Mouse (Mus musculus): ENCODE measurements around the gene Pik3c2b. TPM values are rescaled to one million over a fixed set of nuclear protein-coding genes. Genes with fewer than 3 reads are reported as not detected.
A peak's percentile ranks its signal among the peaks of the same experiment; 100 is the strongest.

Gene Pik3c2b
- polyA plus RNA-seq, 1 experiment = 38.2 TPM

- TF ChIP-seq POLR2A (IDR thresholded peaks at IDR 0.05; ENCODE audit: insufficient read depth, low read depth, low read length) = no peak
- TF ChIP-seq CTCF (IDR thresholded peaks at IDR 0.05; ENCODE audit: insufficient read depth, low read depth, low read length) = no peak
- 83% methylated on average over 6 of the region's 6 CpGs for WGBS
- H3K4me1 ChIP-seq (ENCODE audit: control insufficient read depth, insufficient read depth, low read length) = peaks cover 2% of the 10 kb centered on the region; the same call in 1 of the 2 replicates
- H3K27ac ChIP-seq (ENCODE audit: insufficient read depth, low read depth, low read length) = no peak overlapping the region
- H3K4me3 ChIP-seq (ENCODE audit: insufficient read depth, low read depth, low read length) = no peak overlapping the region
Measured at GRCm38 (mm10) chr1:133090641-133091040, 45.2 kb downstream of the Pik3c2b start.

DNA sequence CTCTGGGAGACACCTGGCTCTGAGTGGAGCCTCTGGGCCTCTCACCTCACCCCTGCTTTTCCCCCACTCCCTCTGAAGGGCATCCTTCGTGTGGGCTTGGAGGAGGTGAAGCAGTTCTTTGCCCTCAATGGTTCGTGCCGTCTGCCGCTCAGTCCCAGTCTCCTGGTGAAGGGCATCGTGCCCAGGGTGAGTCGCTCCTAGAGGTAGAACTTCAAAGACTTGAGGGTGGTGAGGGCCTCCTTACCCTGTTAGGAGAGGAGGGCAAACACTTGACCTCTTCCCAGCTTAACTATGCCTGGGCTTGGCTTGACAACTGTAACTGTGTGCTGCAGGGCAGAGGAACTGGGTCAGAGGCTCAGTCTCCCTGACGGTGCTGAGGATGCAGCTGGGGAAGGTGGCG, 46.0 kb downstream of the Pik3c2b start:
- Histone ChIP-seq H3K27ac (ENCODE audit: insufficient read depth, low read depth, low read length) (no peak overlapping the region), H3K4me3 (ENCODE audit: insufficient read depth, low read depth, low read length) (no peak overlapping the region), H3K4me1 (ENCODE audit: control insufficient read depth, insufficient read depth, low read length) (peaks cover 2% of the 10 kb centered on the region; the same call in 1 of the 2 replicates)
- TF ChIP-seq CTCF (IDR thresholded peaks at IDR 0.05; ENCODE audit: insufficient read depth, low read depth, low read length) = no peak
- no peak for TF ChIP-seq POLR2A (IDR thresholded peaks at IDR 0.05; ENCODE audit: insufficient read depth, low read depth, low read length)
- WGBS = 85% methylated on average over 8 of the region's 8 CpGs

DNA sequence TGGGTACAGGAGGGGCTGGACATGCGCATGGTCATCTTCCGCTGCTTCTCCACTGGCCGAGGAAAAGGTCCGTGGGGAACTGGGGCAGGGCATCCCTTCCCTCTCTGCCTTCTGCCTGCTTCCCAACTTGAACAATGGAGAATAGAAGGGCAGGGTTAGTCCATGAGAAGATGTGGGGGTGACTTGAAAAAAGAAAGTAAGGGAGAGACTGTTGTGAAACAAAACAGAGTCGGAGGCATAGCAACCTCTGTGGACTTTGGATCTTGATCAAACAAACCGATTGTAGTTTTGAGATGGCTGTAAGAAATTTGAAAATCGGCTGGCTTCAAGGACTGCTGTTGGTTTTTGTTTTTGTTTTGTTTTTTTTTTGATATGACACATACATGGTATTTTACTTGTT, 48.3 kb downstream of the Pik3c2b start:
- H3K27ac ChIP-seq (ENCODE audit: insufficient read depth, low read depth, low read length) = no peak overlapping the region
- H3K4me1 ChIP-seq (ENCODE audit: control insufficient read depth, insufficient read depth, low read length) = no peaks in the 10 kb centered on the region
- 89% methylated on average over 7 of the region's 7 CpGs for WGBS
- H3K4me3 ChIP-seq (ENCODE audit: insufficient read depth, low read depth, low read length) = no peak overlapping the region
- TF ChIP-seq CTCF (IDR thresholded peaks at IDR 0.05; ENCODE audit: insufficient read depth, low read depth, low read length) = no peak
- no peak for TF ChIP-seq POLR2A (IDR thresholded peaks at IDR 0.05; ENCODE audit: insufficient read depth, low read depth, low read length)

DNA sequence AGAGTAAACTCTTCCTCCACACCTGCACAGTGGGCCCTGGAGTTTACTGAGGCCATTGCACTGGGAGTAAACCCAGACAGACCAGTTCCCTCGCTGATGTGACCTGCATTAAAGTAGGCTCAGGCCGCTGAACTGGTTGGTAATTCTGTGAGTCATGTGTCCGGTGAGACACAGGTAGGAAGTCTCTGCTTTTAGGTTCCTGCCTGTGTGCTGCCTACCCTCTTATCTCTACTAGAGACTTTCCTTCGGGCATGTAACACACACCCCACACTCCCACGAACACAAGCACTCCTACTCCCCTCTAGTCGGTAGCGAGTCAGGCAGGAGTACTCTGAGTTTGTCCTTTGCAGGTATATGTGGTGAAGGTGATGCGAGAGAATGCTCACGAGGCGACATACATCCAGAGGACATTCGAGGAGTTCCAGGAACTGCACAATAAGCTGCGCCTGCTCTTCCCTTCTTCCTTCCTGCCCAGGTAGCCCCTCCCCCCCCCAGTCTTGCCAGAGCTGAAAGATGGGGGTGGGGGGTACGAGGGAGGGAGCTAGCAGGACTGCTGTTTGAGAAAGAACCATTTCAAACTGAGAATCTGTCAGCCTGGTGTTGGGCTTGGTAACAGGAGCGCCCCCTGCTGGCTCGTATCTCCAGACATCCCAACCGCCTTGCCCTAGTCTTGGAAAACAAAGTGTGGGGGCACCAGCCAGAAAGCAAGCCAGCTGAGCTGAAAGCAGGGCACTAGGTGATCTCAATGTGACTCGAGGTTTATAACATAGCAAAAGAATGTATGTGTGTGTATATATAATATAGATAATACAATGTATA, 55.7 kb downstream of the Pik3c2b start:
- TF ChIP-seq POLR2A (IDR thresholded peaks at IDR 0.05; ENCODE audit: insufficient read depth, low read depth, low read length) (no peak), CTCF (IDR thresholded peaks at IDR 0.05; ENCODE audit: insufficient read depth, low read depth, low read length) (peak; percentile 79)
- Histone ChIP-seq H3K4me1 (ENCODE audit: control insufficient read depth, insufficient read depth, low read length) (peaks cover 4% of the 10 kb centered on the region), H3K27ac (ENCODE audit: insufficient read depth, low read depth, low read length) (no peak overlapping the region), H3K4me3 (ENCODE audit: insufficient read depth, low read depth, low read length) (no peak overlapping the region)
- 43% methylated on average over 17 of the region's 17 CpGs for WGBS

DNA sequence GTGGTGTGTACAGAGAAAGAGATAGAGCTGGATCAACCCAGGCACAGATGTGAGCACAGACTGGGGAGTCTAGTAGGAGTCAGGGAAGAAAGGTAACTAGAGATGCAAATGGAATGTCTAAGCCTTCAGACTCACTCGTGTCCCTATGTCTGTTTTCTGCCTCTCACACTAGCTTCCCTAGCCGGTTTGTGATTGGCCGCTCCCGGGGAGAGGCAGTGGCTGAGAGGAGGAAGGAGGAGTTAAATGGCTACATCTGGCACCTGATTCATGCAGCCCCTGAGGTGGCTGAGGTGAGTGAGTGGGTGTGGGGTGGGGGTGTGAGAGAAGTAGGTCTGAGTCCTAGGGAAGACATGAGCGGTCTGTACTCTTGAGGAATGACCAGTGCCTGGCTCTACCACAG, 56.6 kb downstream of the Pik3c2b start:
- Histone ChIP-seq H3K4me1 (ENCODE audit: control insufficient read depth, insufficient read depth, low read length) (peaks cover 4% of the 10 kb centered on the region), H3K27ac (ENCODE audit: insufficient read depth, low read depth, low read length) (no peak overlapping the region), H3K4me3 (ENCODE audit: insufficient read depth, low read depth, low read length) (no peak overlapping the region)
- WGBS = 80% methylated on average over 5 of the region's 5 CpGs
- no peak for TF ChIP-seq CTCF (IDR thresholded peaks at IDR 0.05; ENCODE audit: insufficient read depth, low read depth, low read length)
- no peak for TF ChIP-seq POLR2A (IDR thresholded peaks at IDR 0.05; ENCODE audit: insufficient read depth, low read depth, low read length)

DNA sequence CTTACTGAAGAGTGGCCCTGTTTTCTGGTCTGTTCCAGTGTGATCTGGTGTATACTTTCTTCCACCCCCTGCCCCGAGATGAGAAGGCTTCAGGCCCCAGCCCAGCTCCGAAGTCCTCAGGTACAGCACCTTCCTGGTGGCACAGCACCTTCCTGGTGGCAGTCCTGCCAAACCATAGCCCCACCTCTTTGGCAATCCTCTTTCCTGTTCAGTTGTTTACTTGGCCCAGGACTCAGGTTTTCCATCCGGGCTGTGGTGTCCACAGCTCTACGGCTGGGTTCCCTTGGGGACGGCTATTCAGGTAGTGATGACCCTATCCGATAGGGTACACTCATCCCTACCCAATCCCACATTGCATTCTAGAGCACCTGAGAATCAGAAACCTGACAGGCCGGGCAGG, 57.8 kb downstream of the Pik3c2b start:
- no peak for TF ChIP-seq CTCF (IDR thresholded peaks at IDR 0.05; ENCODE audit: insufficient read depth, low read depth, low read length)
- no peak overlapping the region for H3K27ac ChIP-seq (ENCODE audit: insufficient read depth, low read depth, low read length)
- WGBS = 90% methylated on average over 7 of the region's 7 CpGs
- H3K4me3 ChIP-seq (ENCODE audit: insufficient read depth, low read depth, low read length) = no peak overlapping the region
- H3K4me1 ChIP-seq (ENCODE audit: control insufficient read depth, insufficient read depth, low read length) = peaks cover 4% of the 10 kb centered on the region

- H3K4me1 ChIP-seq (ENCODE audit: control insufficient read depth, insufficient read depth, low read length) = peaks cover 4% of the 10 kb centered on the region
- no peak overlapping the region for H3K4me3 ChIP-seq (ENCODE audit: insufficient read depth, low read depth, low read length)
- TF ChIP-seq POLR2A (IDR thresholded peaks at IDR 0.05; ENCODE audit: insufficient read depth, low read depth, low read length) (no peak), CTCF (IDR thresholded peaks at IDR 0.05; ENCODE audit: insufficient read depth, low read depth, low read length) (no peak)
- H3K27ac ChIP-seq (ENCODE audit: insufficient read depth, low read depth, low read length) = no peak overlapping the region
- WGBS = 93% methylated on average over 6 of the region's 6 CpGs
Measured at GRCm38 (mm10) chr1:133103871-133104270, 58.4 kb downstream of the Pik3c2b start.

- WGBS = 93% methylated on average over 4 of the region's 4 CpGs
- no peak overlapping the region for H3K4me3 ChIP-seq (ENCODE audit: insufficient read depth, low read depth, low read length)
- no peaks in the 10 kb centered on the region for H3K4me1 ChIP-seq (ENCODE audit: control insufficient read depth, insufficient read depth, low read length)
- no peak overlapping the region for H3K27ac ChIP-seq (ENCODE audit: insufficient read depth, low read depth, low read length)
- TF ChIP-seq POLR2A (IDR thresholded peaks at IDR 0.05; ENCODE audit: insufficient read depth, low read depth, low read length) (no peak), CTCF (IDR thresholded peaks at IDR 0.05; ENCODE audit: insufficient read depth, low read depth, low read length) (no peak)
Measured at GRCm38 (mm10) chr1:133116108-133116507, 70.6 kb downstream of the Pik3c2b start.

DNA sequence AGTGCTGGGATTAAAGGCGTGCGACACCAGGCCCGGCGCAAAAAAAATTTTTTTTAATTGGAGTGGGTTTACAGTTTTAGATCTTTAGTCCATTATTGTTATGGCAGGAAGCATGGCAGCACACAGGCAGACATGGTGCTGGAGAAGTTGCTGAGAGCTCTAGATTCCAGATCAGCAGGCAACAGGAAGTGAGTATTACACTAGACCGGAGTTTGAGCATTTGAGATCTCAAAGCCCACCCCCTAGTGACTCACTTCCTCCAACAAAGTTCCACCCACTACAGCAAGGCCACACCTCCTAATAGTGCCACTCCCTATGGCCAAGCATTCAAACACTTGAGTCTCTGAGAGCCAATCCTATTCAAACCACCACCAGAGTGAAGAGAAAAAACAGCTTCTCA, 72.7 kb downstream of the Pik3c2b start:
- Histone ChIP-seq H3K27ac (ENCODE audit: insufficient read depth, low read depth, low read length) (no peak overlapping the region), H3K4me1 (ENCODE audit: control insufficient read depth, insufficient read depth, low read length) (no peaks in the 10 kb centered on the region), H3K4me3 (ENCODE audit: insufficient read depth, low read depth, low read length) (no peak overlapping the region)
- TF ChIP-seq POLR2A (IDR thresholded peaks at IDR 0.05; ENCODE audit: insufficient read depth, low read depth, low read length) (no peak), CTCF (IDR thresholded peaks at IDR 0.05; ENCODE audit: insufficient read depth, low read depth, low read length) (no peak)
- WGBS = 90% methylated on average over 5 of the region's 5 CpGs

Data from olfactory bulb, adult 2 months (tissue).